In the genomic region with DNA sequence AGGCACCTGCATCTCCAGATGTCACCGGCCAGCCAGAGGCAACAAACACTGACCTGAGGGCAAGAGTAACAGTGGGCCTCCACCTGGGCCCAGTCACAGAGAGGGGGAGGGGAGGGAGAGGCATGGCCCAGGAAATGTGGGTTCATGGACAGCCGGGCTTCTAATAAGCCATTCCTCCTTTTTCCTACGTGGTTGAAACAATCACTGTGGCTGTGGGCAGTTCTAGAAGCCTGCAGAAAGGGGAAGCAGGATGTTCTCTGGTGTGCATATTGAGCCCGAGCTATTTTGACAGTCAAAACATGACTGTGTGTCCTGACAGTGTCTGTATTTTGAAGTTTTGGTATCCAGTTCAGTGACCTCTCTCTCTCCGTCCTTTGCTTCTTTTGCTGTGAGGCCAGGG, we compare ENCODE assay signal across 21 mouse cellular contexts. TPM values are rescaled to one million over a fixed set of nuclear protein-coding genes. Genes with fewer than 3 reads are reported as not detected.
DNase-seq lines count a peak whose midpoint lies in the region; ATAC-seq and TF ChIP-seq lines count a peak whose summit lies in the region.
"Had no signal": no experiment of that assay in that cellular context is flagged by ENCODE, and none has a peak within 500 bp of the region (broad histone marks: within the 10 kb centered on the region; RNA-seq: fewer than 3 reads in every experiment).

No protein-coding gene starts in this region.

- no peaks in the 10 kb centered on the region for H3K27me3 ChIP-seq in liver, postnatal 0 days (ENCODE audit: insufficient read depth, low read length)
- no peaks in the 10 kb centered on the region for H3K27me3 ChIP-seq in liver, embryonic 12.5 days (replicated peaks)
- H3K27me3 ChIP-seq: limb, embryonic 12.5 days; liver, embryonic 13.5 days; lung, embryonic 15.5 days; midbrain, embryonic 15.5 days; neural tube, embryonic 15.5 days had no signal

- no peak for TF ChIP-seq EP300 in liver, postnatal 0 days (IDR thresholded peaks at IDR 0.05; ENCODE audit: low read depth)

- H3K4me1 ChIP-seq in liver, postnatal 0 days (ENCODE audit: insufficient read depth) = no peaks in the 10 kb centered on the region
- H3K4me1 ChIP-seq in liver, embryonic 12.5 days = peaks cover 16% of the 10 kb centered on the region
- H3K4me1 ChIP-seq: limb, embryonic 12.5 days; lung, embryonic 15.5 days; midbrain, embryonic 15.5 days; neural tube, embryonic 15.5 days had no signal

- no peaks in the 10 kb centered on the region for H3K9me3 ChIP-seq in liver, postnatal 0 days (ENCODE audit: low read length)
- H3K9me3 ChIP-seq in liver, embryonic 12.5 days (replicated peaks) = no peaks in the 10 kb centered on the region
- H3K9me3 ChIP-seq: limb, embryonic 12.5 days; liver, embryonic 13.5 days; lung, embryonic 15.5 days; midbrain, embryonic 15.5 days; neural tube, embryonic 15.5 days had no signal

- no peak overlapping the region for H3K9ac ChIP-seq in liver, postnatal 0 days (replicated peaks)
- H3K9ac ChIP-seq in liver, embryonic 12.5 days = no peak overlapping the region
- H3K9ac ChIP-seq: hindbrain, embryonic 14.5 days; limb, embryonic 12.5 days; liver, embryonic 13.5 days; lung, embryonic 15.5 days; midbrain, embryonic 15.5 days; neural tube, embryonic 15.5 days had no signal

- no peak overlapping the region; the same call in 1 of the 2 replicates for H3K27ac ChIP-seq in liver, postnatal 0 days (ENCODE audit: low read depth)
- H3K27ac ChIP-seq in liver, embryonic 12.5 days = no peak overlapping the region
- H3K27ac ChIP-seq: hindbrain, embryonic 14.5 days; limb, embryonic 12.5 days; liver, embryonic 13.5 days; lung, embryonic 15.5 days; midbrain, embryonic 15.5 days; neural tube, embryonic 15.5 days had no signal

- 45% methylated on average over 4 of the region's 5 CpGs for WGBS in liver, postnatal 0 days (ENCODE audit: insufficient replicate concordance)
- 40% methylated on average over 5 of the region's 5 CpGs for WGBS in liver, embryonic 12.5 days (ENCODE audit: insufficient replicate concordance)

- 0 out of 2 replicates have a peak, but pooled peaks have one; percentile 38 for ATAC-seq in liver, postnatal 0 days
- ATAC-seq in liver, embryonic 12.5 days = no peak
- ATAC-seq in hematopoietic stem cell, adult 5-6 weeks (replicated peaks in 1 of 2; ENCODE audit: insufficient read depth in 1 of 2, low FRiP score in 2 of 2, low TSS enrichment in 1 of 2, low read depth in 1 of 2, poor library complexity in 2 of 2, severe bottlenecking in 2 of 2) = peak; percentile 22 to 32; a peak in 1 of 4 replicates
- ATAC-seq: forebrain, embryonic 14.5 days; midbrain, embryonic 15.5 days had no signal

- 0 out of 2 replicates have a peak, but pooled peaks cover 2% of the 10 kb centered on the region for H3K36me3 ChIP-seq in liver, postnatal 0 days (replicated peaks; ENCODE audit: insufficient read depth, low read length)
- H3K36me3 ChIP-seq in liver, embryonic 12.5 days = no peaks in the 10 kb centered on the region
- H3K36me3 ChIP-seq: liver, embryonic 13.5 days; lung, embryonic 15.5 days; midbrain, embryonic 15.5 days; neural tube, embryonic 15.5 days had no signal

- no peak for DNase-seq in liver, postnatal 0 days
- DNase-seq in B cell, adult 2 months = peak; percentile 53 to 57
- peak; percentile 37 to 48 for DNase-seq in thymus, postnatal 36 days
- DNase-seq in urinary bladder, postnatal 25 days (ENCODE audit: low spot score) = no peak
- DNase-seq in layer of hippocampus, postnatal 25 days (ENCODE audit: extremely low spot score in 1 of 2, low spot score in 1 of 2) = no peak
- DNase-seq: cerebellum, adult 9-10 months; gastrocnemius, postnatal 36 days; kidney, adult 9 months; kidney, postnatal 25 days; liver, embryonic 13.5 days; right cerebral cortex, postnatal 14 days had no signal

- no peak overlapping the region for H3K4me3 ChIP-seq in liver, postnatal 0 days (ENCODE audit: low read depth, low read length)
- H3K4me3 ChIP-seq in liver, embryonic 12.5 days = no peak overlapping the region
- H3K4me3 ChIP-seq: limb, embryonic 12.5 days; liver, embryonic 13.5 days; lung, embryonic 15.5 days; midbrain, embryonic 15.5 days; myocyte; neural tube, embryonic 15.5 days had no signal

- H3K4me2 ChIP-seq in liver, postnatal 0 days (ENCODE audit: low read depth, low read length) = no peak overlapping the region
- no peak overlapping the region for H3K4me2 ChIP-seq in liver, embryonic 12.5 days
- H3K4me2 ChIP-seq: heart, embryonic 11.5 days; hindbrain, embryonic 14.5 days; limb, embryonic 12.5 days; liver, embryonic 13.5 days; lung, embryonic 15.5 days; midbrain, embryonic 15.5 days; neural tube, embryonic 15.5 days had no signal

- TF ChIP-seq CTCF in liver, postnatal 0 days (IDR thresholded peaks at IDR 0.05; ENCODE audit: low read depth) = no peak

RNA-seq across cellular contexts. Expression of a gene that starts 7.2 kb away (rescaled TPM):
- 10.9 and 12.6 TPM in 2 replicates for polyA plus RNA-seq in liver, postnatal 0 days (2015; fragmentation: Nextera tagmentation; extraction: Ambion mirVana)
- 6.3 and 7.2 TPM in 2 replicates for polyA plus RNA-seq in liver, embryonic 12.5 days (2016; fragmentation: Nextera tagmentation; extraction: Ambion mirVana)
- 6.4 and 13.1 TPM in 2 replicates for total RNA-seq in hematopoietic stem cell, adult 5-6 weeks (2017)
- total RNA-seq in layer of hippocampus, postnatal 25 days (2021) = 1 to 10 TPM; 6.5 to 7.2 TPM

RNA-seq across cellular contexts. Expression of a gene that starts 7.3 kb away (rescaled TPM):
- polyA plus RNA-seq in liver, postnatal 0 days (2015; fragmentation: Nextera tagmentation; extraction: Ambion mirVana) = 87.5 and 93.7 TPM in 2 replicates
- 60.8 and 65.1 TPM in 2 replicates for polyA plus RNA-seq in liver, embryonic 12.5 days (2016; fragmentation: Nextera tagmentation; extraction: Ambion mirVana)
- 105 and 142 TPM in 2 replicates for total RNA-seq in hematopoietic stem cell, adult 5-6 weeks (2017)
- total RNA-seq in layer of hippocampus, postnatal 25 days (2021) = 10 to 100 TPM; 29.2 to 30.5 TPM

RNA-seq across cellular contexts. Expression of a gene that starts 31.6 kb away (rescaled TPM):
- 13.2 and 15.5 TPM in 2 replicates for polyA plus RNA-seq in liver, postnatal 0 days (2015; fragmentation: Nextera tagmentation; extraction: Ambion mirVana)
- polyA plus RNA-seq in liver, embryonic 12.5 days (2016; fragmentation: Nextera tagmentation; extraction: Ambion mirVana) = 45.4 and 46.8 TPM in 2 replicates
- 18.9 and 32.6 TPM in 2 replicates for total RNA-seq in hematopoietic stem cell, adult 5-6 weeks (2017)
- total RNA-seq in layer of hippocampus, postnatal 25 days (2021) = 10 to 100 TPM; 10.8 to 15.0 TPM

Comparison
In these comparisons a context has a peak if more than half of its experiments do, and no peak if none do; other contexts are left out.
1. DNase-seq: peak in B cell, adult 2 months (2 of 2) and thymus, postnatal 36 days (2 of 2); none in liver, postnatal 0 days (single experiment), urinary bladder, postnatal 25 days (single experiment) and layer of hippocampus, postnatal 25 days (0 of 2).